Mouse (Mus musculus) embryonic fibroblast, embryonic 13.5 days (primary cell): ENCODE data around the gene Myo1e. TPM values are rescaled to one million over a fixed set of nuclear protein-coding genes. Genes with fewer than 3 reads are reported as not detected.

Experiments used
- H3K27ac ChIP-seq: 2 replicates; pipeline ENCODE4 v1.5.1; 2012; ENCODE audit warnings: low read length, control low read depth, inconsistent platforms; ENCODE audit not compliant: insufficient read depth
- H3K4me1 ChIP-seq: 2 replicates; pipeline ENCODE4 v1.6.1; 2011; ENCODE audit warnings: low read length; ENCODE audit not compliant: control insufficient read depth, insufficient read depth
- H3K4me3 ChIP-seq: 2 replicates; pipeline ENCODE4 v1.5.1; 2011; ENCODE audit warnings: mild to moderate bottlenecking, control low read depth, low read length; ENCODE audit not compliant: insufficient read depth
- CTCF ChIP-seq: IDR thresholded peaks from 2 replicates; pipeline ENCODE4 v1.5.1; 2011; ENCODE audit warnings: mild to moderate bottlenecking, control low read depth, low read length, moderate library complexity, borderline replicate concordance; ENCODE audit not compliant: insufficient read depth
- POLR2A ChIP-seq: IDR thresholded peaks from 2 replicates; pipeline ENCODE4 v1.6.1; 2011; ENCODE audit warnings: low read depth, mild to moderate bottlenecking, control low read depth, low read length, moderate library complexity
- polyA plus RNA-seq: library from polyadenylated mRNA; stranded (reverse); fragments of >200 nt; gene quantifications from 2 replicates; pipeline ENCODE4 v1.2.4, GENCODE M21; 2011; ENCODE audit warnings: low read depth; ENCODE audit not compliant: missing spikeins, insufficient read length

Myo1e gene
- polyA plus RNA-seq, 1 experiment = 43.6 TPM

- Histone ChIP-seq H3K4me1 (no peaks in the 10 kb centered on the region; the same call in 1 of the 2 replicates), H3K27ac (no peak overlapping the region), H3K4me3 (no peak overlapping the region)
- TF ChIP-seq CTCF = no peak
- no peak for TF ChIP-seq POLR2A
Observed at GRCm38 (mm10) chr9:70196956-70197659, 10.0 kb upstream of the Myo1e start.

DNA sequence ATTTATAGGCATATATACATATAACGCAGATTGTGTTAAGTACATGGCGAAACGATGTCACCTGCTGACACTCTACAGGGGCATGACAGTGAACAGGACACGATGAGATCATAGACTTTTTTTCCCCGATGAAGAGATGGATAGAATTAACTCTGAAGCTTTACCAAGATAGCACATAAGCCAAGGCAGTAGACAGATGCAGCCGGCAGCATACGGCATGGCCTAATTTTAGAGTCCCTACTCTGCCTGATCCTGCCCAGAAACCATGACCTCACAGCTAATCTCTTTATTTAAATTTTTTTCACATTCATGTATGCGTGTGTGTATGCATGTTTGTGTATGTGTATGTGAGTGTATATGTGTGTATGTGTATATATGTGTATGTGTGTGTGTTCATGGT lies 9.2 kb upstream of the Myo1e start:
- H3K4me3 ChIP-seq = no peak overlapping the region
- H3K4me1 ChIP-seq = no peaks in the 10 kb centered on the region; the same call in 1 of the 2 replicates
- H3K27ac ChIP-seq = no peak overlapping the region
- TF ChIP-seq POLR2A (no peak), CTCF (no peak)

DNA sequence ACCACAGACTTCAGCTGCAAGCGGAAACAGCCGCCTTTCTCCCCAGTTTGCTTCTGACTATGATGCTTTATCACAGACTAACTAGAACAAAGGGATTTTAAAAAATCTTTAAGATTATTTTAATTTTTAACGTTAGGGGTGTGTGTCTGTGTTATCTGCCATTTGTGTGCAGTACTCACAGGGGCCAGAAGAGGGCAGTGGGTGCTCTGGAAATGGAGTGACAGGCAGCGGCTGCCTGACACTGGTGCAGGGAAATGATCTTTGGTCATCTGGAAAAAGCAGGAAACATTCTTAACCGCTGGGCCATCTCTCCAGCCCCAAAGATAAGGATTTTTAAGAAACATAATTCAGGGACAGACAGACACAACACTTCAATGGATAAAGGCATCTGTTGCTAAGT lies 4.4 kb upstream of the Myo1e start:
- H3K4me3 ChIP-seq = no peak overlapping the region
- no peaks in the 10 kb centered on the region for H3K4me1 ChIP-seq
- H3K27ac ChIP-seq = no peak overlapping the region
- TF ChIP-seq CTCF = peak; percentile 69; the same call in 1 of the 2 replicates
- TF ChIP-seq POLR2A = no peak

DNA sequence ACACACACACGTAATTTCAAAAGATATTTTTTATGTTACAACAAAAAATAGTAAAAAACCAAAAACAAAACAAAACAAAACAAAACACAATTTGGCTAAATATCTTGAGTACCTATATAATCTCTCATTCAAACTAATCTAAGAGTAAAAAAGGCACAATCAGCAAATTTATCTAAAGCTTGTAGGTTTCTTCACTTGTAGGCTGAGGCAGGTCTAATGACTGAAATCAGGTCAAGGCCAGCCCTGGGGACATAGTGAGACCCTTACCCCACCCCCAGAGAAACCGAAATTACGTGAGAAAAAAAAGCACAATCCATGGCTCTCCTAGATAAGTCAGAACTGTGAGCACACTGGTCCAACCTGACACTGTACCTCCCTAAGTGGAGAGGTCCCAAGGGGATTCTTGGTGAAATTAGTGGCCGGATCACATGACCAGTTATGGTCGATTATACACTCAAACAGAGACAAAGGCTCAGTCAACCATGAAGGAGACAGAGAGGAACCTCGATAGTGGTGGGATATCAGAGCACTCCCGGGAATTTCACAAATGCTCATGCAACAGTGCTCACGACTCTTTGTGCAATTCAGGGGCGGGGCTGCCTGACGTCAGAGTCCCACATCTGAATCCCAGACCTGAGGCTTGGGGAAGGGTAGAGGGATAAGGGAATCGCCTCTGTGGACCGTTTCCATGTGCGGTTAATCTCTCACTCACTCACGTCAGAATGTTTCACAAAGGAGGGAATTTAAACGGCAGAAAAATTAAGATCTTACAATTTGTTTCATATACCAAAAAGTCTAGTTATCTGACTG lies 3.7 kb upstream of the Myo1e start:
- no peak overlapping the region for H3K27ac ChIP-seq
- H3K4me3 ChIP-seq = no peak overlapping the region
- no peaks in the 10 kb centered on the region for H3K4me1 ChIP-seq
- TF ChIP-seq POLR2A = no peak
- TF ChIP-seq CTCF = no peak

DNA sequence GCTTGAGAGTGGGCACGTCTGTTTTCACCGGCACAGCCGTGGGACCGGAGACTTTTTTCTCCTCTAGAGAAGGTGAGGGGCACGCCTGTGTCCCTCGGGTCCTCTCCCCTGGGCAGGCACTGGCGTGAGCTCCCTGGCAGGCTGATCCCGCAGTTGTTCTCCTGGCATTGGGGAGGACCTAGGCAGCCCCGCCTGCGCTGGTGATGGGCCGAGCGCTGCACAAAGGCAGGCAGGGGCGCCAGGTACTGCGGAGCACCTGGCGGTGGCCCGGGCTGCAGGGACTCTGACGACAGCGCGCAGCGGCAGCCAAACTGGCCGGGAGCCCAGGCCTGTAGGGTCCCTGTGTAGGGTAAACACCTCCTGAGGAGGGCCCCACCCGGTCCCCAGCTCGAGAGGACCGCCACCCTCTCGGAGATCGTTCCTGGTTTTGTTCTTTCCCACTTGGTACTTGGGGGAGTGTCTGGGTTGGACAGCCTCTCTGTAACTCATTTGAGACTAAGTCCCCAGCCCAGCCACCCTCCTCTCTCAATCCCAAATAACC lies 901 bp downstream of the Myo1e start:
- Histone ChIP-seq H3K4me1 (peaks cover 8% of the 10 kb centered on the region; the same call in 1 of the 2 replicates), H3K4me3 (peak overlapping the region; percentile 84), H3K27ac (peak overlapping the region; percentile 82)
- TF ChIP-seq POLR2A (peak; percentile 32), CTCF (no peak)

DNA sequence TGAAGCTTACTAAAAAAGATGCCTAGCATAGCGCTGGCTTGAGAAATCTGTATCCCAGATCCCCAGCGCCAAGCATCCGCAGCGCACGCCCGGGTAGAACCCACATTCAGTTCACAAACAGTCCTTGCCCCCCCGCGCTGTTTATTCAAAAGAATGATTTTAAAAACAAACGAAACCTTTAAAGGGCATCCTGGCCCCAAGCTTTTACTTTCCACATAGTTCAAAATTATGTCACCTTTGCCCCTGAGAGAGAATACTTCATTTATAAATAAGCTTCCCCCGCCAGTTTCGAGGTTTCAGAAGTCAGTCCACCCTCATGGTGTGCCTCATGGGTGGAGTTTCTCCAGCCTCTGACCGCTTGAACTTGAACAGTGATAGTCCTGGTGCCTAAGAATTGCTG lies 1.6 kb downstream of the Myo1e start:
- Histone ChIP-seq H3K4me1 (peaks cover 9% of the 10 kb centered on the region; the same call in 1 of the 2 replicates), H3K27ac (peak overlapping the region; percentile 82), H3K4me3 (peak overlapping the region; percentile 84)
- TF ChIP-seq CTCF = no peak
- TF ChIP-seq POLR2A = no peak

DNA sequence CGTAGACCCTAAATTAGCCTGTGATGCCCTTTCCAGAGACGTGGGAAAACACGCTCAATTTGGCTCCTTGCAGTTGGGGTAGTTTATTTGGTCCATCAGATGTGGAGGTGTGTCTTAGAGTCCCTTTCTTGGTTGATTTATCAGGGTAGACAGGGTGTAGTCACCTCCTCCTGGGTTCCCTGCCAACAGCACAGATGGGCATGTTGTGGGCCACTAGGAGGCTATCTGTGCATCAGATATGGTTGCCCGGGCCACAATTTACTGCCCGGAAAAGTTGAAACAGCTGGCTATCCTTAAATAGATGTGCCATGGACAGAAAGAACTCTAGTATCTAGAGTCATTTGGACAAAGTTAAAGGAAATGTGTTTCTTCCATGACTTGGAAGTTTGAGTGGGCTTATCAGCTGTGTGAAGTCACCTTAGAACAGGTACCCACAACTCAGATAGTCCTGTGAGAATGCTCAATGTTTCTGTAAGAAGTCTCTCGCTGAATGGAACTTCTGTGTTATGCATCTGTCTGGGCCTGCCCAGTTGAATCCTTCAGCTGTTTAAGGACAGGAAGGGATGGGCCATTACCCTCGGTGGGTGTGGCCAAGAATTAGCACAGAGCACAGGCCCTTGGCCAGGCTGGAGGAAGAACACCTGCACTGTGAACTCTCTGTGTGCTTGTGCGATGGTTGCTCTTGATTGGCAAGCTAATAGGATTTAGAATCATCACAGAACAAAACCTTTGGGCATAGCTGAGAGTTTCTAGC lies 2.3 kb downstream of the Myo1e start:
- peak overlapping the region; percentile 84 for H3K4me3 ChIP-seq
- peak overlapping the region; percentile 82 for H3K27ac ChIP-seq
- peaks cover 9% of the 10 kb centered on the region; the same call in 1 of the 2 replicates for H3K4me1 ChIP-seq
- TF ChIP-seq CTCF (no peak), POLR2A (peak; percentile 33; the same call in 1 of the 2 replicates)

GRCm38 (mm10) chr9:70211638-70212037 lies 4.5 kb downstream of the Myo1e start:
- H3K4me1 ChIP-seq = peaks cover 13% of the 10 kb centered on the region; the same call in 1 of the 2 replicates
- H3K27ac ChIP-seq = no peak overlapping the region
- TF ChIP-seq CTCF (no peak), POLR2A (no peak)
- no peak overlapping the region for H3K4me3 ChIP-seq

DNA sequence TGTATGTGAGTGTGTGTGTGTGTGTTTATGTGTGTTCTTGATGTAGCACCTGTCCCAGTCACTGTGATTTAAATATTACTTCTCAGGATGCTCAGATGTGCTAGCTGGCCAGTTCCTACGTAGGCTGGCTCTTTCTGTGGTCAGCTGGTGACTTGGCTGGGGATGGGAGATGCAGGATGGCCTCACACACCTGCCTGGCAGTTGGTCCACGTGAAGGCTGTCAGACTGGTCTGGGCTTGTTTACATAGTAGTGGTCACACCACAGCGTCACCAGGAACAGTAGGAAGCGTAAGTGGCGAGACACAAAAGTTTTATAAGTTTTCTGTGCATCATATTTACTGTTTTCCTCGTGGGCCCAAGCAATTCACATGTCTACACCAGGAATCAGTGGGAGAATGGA lies 9.4 kb downstream of the Myo1e start:
- no peak overlapping the region for H3K27ac ChIP-seq
- H3K4me1 ChIP-seq = peaks cover 11% of the 10 kb centered on the region
- no peak overlapping the region for H3K4me3 ChIP-seq
- TF ChIP-seq CTCF = no peak
- TF ChIP-seq POLR2A = no peak
